Mouse (Mus musculus): ENCODE data around the gene Ppp1r12b. TPM values are rescaled to one million over a fixed set of nuclear protein-coding genes. Genes with fewer than 3 reads are reported as not detected.

Gene Ppp1r12b
- polyA plus RNA-seq, 1 experiment: 17.8 TPM

GRCm38 (mm10) chr1:134796536-134796935 lies 159.2 kb downstream of the Ppp1r12b start:
- Histone ChIP-seq H3K27ac (ENCODE audit: control insufficient read depth, insufficient read depth, low read depth, low read length, poor library complexity) (no peak overlapping the region), H3K4me3 (replicated peaks; ENCODE audit: control insufficient read depth, low read depth, low read length) (no peak overlapping the region), H3K4me1 (ENCODE audit: control insufficient read depth, insufficient read depth, low read length) (no peaks in the 10 kb centered on the region; the same call in 1 of the 2 replicates)
- no peak for TF ChIP-seq POLR2A (IDR thresholded peaks at IDR 0.05; ENCODE audit: borderline replicate concordance, control insufficient read depth, low read depth, low read length)
- TF ChIP-seq CTCF (IDR thresholded peaks at IDR 0.05; ENCODE audit: control insufficient read depth, insufficient read depth, low read length): no peak
- WGBS: 85% methylated on average over 3 of the region's 3 CpGs

DNA sequence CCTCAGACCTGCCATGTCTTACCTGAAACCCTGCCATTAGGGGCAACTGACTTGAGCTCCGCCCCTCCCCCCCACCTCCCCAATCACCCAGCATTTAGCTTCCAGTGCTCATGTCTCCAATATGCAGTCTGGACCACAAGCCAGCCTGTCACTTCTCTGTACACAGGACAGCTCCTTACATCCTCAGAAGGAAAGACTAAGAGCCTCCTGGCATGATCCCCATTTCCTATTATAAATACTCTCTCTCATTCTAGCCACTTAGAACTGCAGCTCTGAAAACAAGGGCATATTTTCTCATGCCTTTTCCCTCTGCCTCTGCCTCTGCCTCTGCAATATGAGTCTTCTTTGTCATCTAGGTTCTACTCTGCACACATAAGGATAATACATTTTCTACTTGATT lies 159.7 kb downstream of the Ppp1r12b start:
- 100% methylated on average over 1 of the region's 1 CpGs for WGBS
- Histone ChIP-seq H3K4me1 (ENCODE audit: control insufficient read depth, insufficient read depth, low read length) (no peaks in the 10 kb centered on the region; the same call in 1 of the 2 replicates), H3K27ac (ENCODE audit: control insufficient read depth, insufficient read depth, low read depth, low read length, poor library complexity) (no peak overlapping the region), H3K4me3 (replicated peaks; ENCODE audit: control insufficient read depth, low read depth, low read length) (no peak overlapping the region)
- TF ChIP-seq POLR2A (IDR thresholded peaks at IDR 0.05; ENCODE audit: borderline replicate concordance, control insufficient read depth, low read depth, low read length): no peak
- TF ChIP-seq CTCF (IDR thresholded peaks at IDR 0.05; ENCODE audit: control insufficient read depth, insufficient read depth, low read length): no peak

GRCm38 (mm10) chr1:134791456-134791855 lies 164.3 kb downstream of the Ppp1r12b start:
- no peak overlapping the region for H3K27ac ChIP-seq (ENCODE audit: control insufficient read depth, insufficient read depth, low read depth, low read length, poor library complexity)
- no peak overlapping the region for H3K4me3 ChIP-seq (replicated peaks; ENCODE audit: control insufficient read depth, low read depth, low read length)
- H3K4me1 ChIP-seq (ENCODE audit: control insufficient read depth, insufficient read depth, low read length): no peaks in the 10 kb centered on the region; the same call in 1 of the 2 replicates
- TF ChIP-seq CTCF (IDR thresholded peaks at IDR 0.05; ENCODE audit: control insufficient read depth, insufficient read depth, low read length): no peak
- no peak for TF ChIP-seq POLR2A (IDR thresholded peaks at IDR 0.05; ENCODE audit: borderline replicate concordance, control insufficient read depth, low read depth, low read length)

DNA sequence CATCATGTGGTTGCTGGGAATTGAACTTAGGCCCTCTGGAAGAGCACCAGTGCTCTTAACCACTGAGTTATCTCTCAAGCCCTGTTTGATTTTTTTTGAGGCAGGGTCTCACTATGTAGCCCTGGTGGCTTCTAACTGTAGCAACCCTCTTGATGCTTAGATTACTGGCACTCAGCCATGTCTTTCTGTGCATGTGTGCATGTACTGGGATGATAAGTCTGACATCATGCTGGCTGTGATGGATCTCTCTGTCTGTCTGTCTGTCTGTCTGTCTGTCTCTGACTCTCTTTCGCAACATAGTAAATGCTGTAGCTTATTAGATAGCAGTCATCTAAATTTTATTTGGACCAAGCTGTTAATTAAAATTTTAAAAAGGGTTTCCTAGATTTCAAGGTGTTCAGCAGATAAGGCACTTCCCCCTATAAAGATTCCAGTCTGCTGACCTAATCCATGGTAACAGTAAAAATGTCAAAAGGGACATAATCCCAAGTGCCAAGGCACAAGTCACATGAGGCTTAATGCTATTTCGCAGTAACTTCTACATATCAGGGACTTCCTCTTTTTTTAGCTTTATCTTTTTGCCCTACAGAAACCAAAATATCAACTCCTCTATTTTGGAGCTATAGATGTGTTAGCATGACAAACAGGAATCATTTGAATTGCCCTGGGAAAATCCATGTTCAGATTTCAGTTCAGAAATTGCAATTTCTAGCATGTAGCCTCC lies 164.9 kb downstream of the Ppp1r12b start:
- Histone ChIP-seq H3K4me3 (replicated peaks; ENCODE audit: control insufficient read depth, low read depth, low read length) (no peak overlapping the region), H3K4me1 (ENCODE audit: control insufficient read depth, insufficient read depth, low read length) (no peaks in the 10 kb centered on the region; the same call in 1 of the 2 replicates), H3K27ac (ENCODE audit: control insufficient read depth, insufficient read depth, low read depth, low read length, poor library complexity) (no peak overlapping the region)
- 31% methylated on average over 2 of the region's 2 CpGs for WGBS
- TF ChIP-seq POLR2A (IDR thresholded peaks at IDR 0.05; ENCODE audit: borderline replicate concordance, control insufficient read depth, low read depth, low read length) (no peak), CTCF (IDR thresholded peaks at IDR 0.05; ENCODE audit: control insufficient read depth, insufficient read depth, low read length) (no peak)

DNA sequence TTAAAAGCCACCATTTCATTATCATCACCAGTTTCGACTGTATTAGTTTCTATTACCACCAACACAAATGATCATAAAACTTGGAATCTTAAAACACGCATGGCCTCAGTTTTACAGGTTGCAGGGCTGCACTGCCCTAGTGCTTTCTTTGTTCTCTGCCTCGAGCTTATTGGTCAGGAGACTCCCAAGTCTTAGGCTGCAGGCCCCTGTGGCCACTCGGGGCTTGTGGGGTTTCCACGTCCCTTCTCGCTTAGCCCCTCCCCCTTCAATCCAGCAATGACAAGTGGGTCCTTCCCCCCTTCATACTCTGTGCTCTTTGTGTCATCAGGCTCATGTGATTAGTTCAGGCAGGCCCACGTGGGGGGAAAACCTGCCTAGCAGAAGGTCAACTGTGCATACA lies 167.6 kb downstream of the Ppp1r12b start:
- TF ChIP-seq POLR2A (IDR thresholded peaks at IDR 0.05; ENCODE audit: borderline replicate concordance, control insufficient read depth, low read depth, low read length) (no peak), CTCF (IDR thresholded peaks at IDR 0.05; ENCODE audit: control insufficient read depth, insufficient read depth, low read length) (no peak)
- H3K4me1 ChIP-seq (ENCODE audit: control insufficient read depth, insufficient read depth, low read length): no peaks in the 10 kb centered on the region; the same call in none of the 2 replicates
- H3K27ac ChIP-seq (ENCODE audit: control insufficient read depth, insufficient read depth, low read depth, low read length, poor library complexity): no peak overlapping the region
- 68% methylated on average over 7 of the region's 7 CpGs for WGBS
- no peak overlapping the region for H3K4me3 ChIP-seq (replicated peaks; ENCODE audit: control insufficient read depth, low read depth, low read length)

- TF ChIP-seq POLR2A (IDR thresholded peaks at IDR 0.05; ENCODE audit: borderline replicate concordance, control insufficient read depth, low read depth, low read length) (no peak), CTCF (IDR thresholded peaks at IDR 0.05; ENCODE audit: control insufficient read depth, insufficient read depth, low read length) (no peak)
- 33% methylated on average over 1 of the region's 1 CpGs for WGBS
- H3K4me1 ChIP-seq (ENCODE audit: control insufficient read depth, insufficient read depth, low read length): no peaks in the 10 kb centered on the region; the same call in none of the 2 replicates
- H3K27ac ChIP-seq (ENCODE audit: control insufficient read depth, insufficient read depth, low read depth, low read length, poor library complexity): peak overlapping the region; percentile 54; the same call in 1 of the 2 replicates
- no peak overlapping the region for H3K4me3 ChIP-seq (replicated peaks; ENCODE audit: control insufficient read depth, low read depth, low read length)
These were observed 170.8 kb downstream of the Ppp1r12b start for GRCm38 (mm10) chr1:134784911-134785310.

DNA sequence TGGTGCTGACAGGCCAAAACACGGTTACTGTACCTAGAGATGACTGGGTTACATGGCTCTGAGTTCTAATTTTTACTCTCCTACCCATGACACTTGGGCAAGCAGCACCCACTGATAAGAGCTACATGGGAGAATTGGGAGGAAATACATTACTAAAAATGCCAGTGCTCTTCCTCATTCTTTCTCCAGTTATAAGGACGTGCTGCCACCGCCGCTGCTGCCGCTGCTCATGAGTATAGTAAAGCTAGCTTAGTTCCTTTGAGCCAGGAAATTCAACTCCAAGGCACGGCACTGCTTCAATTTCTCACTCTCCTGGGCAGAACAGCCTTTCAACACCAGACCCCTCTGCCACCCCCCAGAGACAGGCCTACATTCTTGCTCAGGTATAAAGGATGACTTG lies 171.3 kb downstream of the Ppp1r12b start:
- no peak overlapping the region for H3K4me3 ChIP-seq (replicated peaks; ENCODE audit: control insufficient read depth, low read depth, low read length)
- TF ChIP-seq CTCF (IDR thresholded peaks at IDR 0.05; ENCODE audit: control insufficient read depth, insufficient read depth, low read length) (no peak), POLR2A (IDR thresholded peaks at IDR 0.05; ENCODE audit: borderline replicate concordance, control insufficient read depth, low read depth, low read length) (no peak)
- WGBS: 21% methylated on average over 6 of the region's 6 CpGs
- peak overlapping the region; percentile 54; the same call in 1 of the 2 replicates for H3K27ac ChIP-seq (ENCODE audit: control insufficient read depth, insufficient read depth, low read depth, low read length, poor library complexity)
- no peaks in the 10 kb centered on the region; the same call in none of the 2 replicates for H3K4me1 ChIP-seq (ENCODE audit: control insufficient read depth, insufficient read depth, low read length)

- no peak for TF ChIP-seq CTCF (IDR thresholded peaks at IDR 0.05; ENCODE audit: control insufficient read depth, insufficient read depth, low read length)
- no peak for TF ChIP-seq POLR2A (IDR thresholded peaks at IDR 0.05; ENCODE audit: borderline replicate concordance, control insufficient read depth, low read depth, low read length)
- no peak overlapping the region for H3K27ac ChIP-seq (ENCODE audit: control insufficient read depth, insufficient read depth, low read depth, low read length, poor library complexity)
- H3K4me1 ChIP-seq (ENCODE audit: control insufficient read depth, insufficient read depth, low read length): no peaks in the 10 kb centered on the region; the same call in none of the 2 replicates
- WGBS: 80% methylated on average over 4 of the region's 4 CpGs
- H3K4me3 ChIP-seq (replicated peaks; ENCODE audit: control insufficient read depth, low read depth, low read length): no peak overlapping the region
These were observed 171.8 kb downstream of the Ppp1r12b start for GRCm38 (mm10) chr1:134783958-134784357.

Measured in bone marrow, adult 2 months (tissue).